Mouse (Mus musculus): ENCODE results near the gene Papolg. TPM values are rescaled to one million over a fixed set of nuclear protein-coding genes. Genes with fewer than 3 reads are reported as not detected.

Papolg gene
- 59.2 TPM for polyA plus RNA-seq (2017; shearing (Covaris generic))

GRCm38 (mm10) chr11:23895060-23895426 is at the start of gene Papolg:
Gene Papolg, minus strand, starts transcription at chr11:23895253.

Other genes with a start within 250 kb of the Papolg start
- gene Pus10, start 229.6 kb downstream of the Papolg start, polyA plus RNA-seq (2017; shearing (Covaris generic)), result 26.3 TPM
- gene Pex13, start 229.3 kb downstream of the Papolg start, polyA plus RNA-seq (2017; shearing (Covaris generic)), result 24.7 TPM
- gene Rel, start 124.3 kb downstream of the Papolg start, polyA plus RNA-seq (2017; shearing (Covaris generic)), result 37.0 TPM
- not detected for gene A830031A19Rik, start 179.8 kb upstream of the Papolg start, polyA plus RNA-seq (2017; shearing (Covaris generic))
- gene Bcl11a, start 182.8 kb upstream of the Papolg start, polyA plus RNA-seq (2017; shearing (Covaris generic)), result 0.16 TPM

All from CD4-positive, CD25-positive, alpha-beta regulatory T cell, adult 9 weeks (primary cell).